8 mouse cellular contexts compared by ENCODE assay signal in the genomic region with DNA sequence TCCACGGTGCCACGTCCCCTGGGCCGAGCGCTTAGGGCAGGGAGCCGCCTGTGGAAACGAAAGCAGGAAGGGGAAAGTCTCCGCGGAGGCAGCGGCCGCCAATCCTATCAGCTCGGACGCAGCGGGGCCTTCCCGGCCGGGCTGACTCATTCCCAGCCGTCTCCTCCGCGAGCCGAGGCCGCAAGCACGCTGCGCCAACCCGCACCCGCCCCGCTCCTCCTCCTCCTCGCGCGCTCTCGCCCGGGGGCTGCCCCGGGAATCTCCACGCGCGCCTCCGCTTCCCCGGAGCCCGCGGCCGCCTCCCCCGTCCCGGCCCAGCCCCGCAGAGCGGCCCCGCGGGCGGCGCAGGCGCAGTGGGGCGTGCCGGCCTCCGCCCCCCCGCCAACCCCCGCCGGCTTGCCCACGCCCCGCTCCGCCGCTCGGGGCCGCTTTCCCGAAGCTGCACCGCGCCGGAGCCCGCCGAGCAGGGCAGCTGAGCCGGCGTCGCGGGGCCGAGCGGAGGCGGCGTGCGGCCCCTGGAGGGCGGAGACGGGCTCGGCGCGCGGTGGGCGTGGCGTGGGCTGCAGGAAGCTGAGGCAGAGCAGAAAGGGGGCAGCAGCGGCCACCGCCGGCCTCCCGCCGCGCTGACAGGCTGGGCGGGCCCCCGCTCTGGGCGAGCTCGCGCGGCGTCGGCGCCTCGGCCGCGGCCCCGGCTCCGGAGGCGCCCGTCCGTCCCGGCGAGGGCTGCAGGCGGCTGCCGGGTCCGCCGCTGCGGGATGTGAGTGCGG. TPM values are rescaled to one million over a fixed set of nuclear protein-coding genes. Genes with fewer than 3 reads are reported as not detected.
A peak's percentile ranks its signal among the peaks of the same experiment; 100 is the strongest.
DNase-seq lines count a peak whose midpoint lies in the region; ATAC-seq and TF ChIP-seq lines count a peak whose summit lies in the region.

Gene Jak2 (plus strand): TSS at position 638 of the 767 bp plus-strand sequence.

- POLR2A ChIA-PET in Patski (lab: Charles Lee) = interaction anchor here (0.6 to 1.1 kb wide), 2 partner anchors 9 to 38 kb away, joined by 3 read pairs; no protein-coding TSS in a partner anchor

- CTCF ChIA-PET in Patski (lab: Charles Lee) = interaction anchor here (1.1 to 1.8 kb wide), 3 partner anchors 94 to 187 kb away, joined by 3 to 5 read pairs (median 5); no protein-coding TSS in a partner anchor

- DNase-seq in Patski (ENCODE audit: low read depth, low spot score) = peak; percentile 35
- DNase-seq in cerebellum, postnatal 10 days = peak; percentile 91 to 95
- DNase-seq in frontal cortex, postnatal 10 days (ENCODE audit: low spot score in 2 of 2) = peak; percentile 84 to 89
- DNase-seq in hindbrain, embryonic 11.5 days (ENCODE audit: low spot score) = peak; percentile 93
- DNase-seq in layer of hippocampus, postnatal 36 days = peak; percentile 90
- DNase-seq in lung, postnatal 25 days (ENCODE audit: low spot score) = peak; percentile 95
- peak; percentile 83 for DNase-seq in retina, adult 2 months (ENCODE audit: low read depth, low spot score)
- DNase-seq in thymus, postnatal 25 days = peak; percentile 93

- in situ Hi-C loops in Patski (cut with MboI; ENCODE audit: low pct_unique_long_range_greater_than_20kb) = loop anchor here (5.0 kb wide), 3 partner anchors 101 to 184 kb away; no protein-coding TSS in a partner anchor

- H3K4me3 ChIP-seq in hindbrain, embryonic 11.5 days (ENCODE audit: low read depth, low read length) = peak within 1 kb of the TSS; percentile 87

- no peaks in the 10 kb centered on the region for H3K36me3 ChIP-seq in hindbrain, embryonic 11.5 days (ENCODE audit: control insufficient read depth, insufficient read depth, low read length)

- ATAC-seq in Patski = peak; percentile 95
- ATAC-seq in hindbrain, embryonic 11.5 days (ENCODE audit: low FRiP score) = peak; percentile 95

- TF ChIP-seq CTCF in Patski (IDR thresholded peaks at IDR 0.05) = peak; percentile 80

- no peaks in the 10 kb centered on the region; the same call in 1 of the 2 replicates for H3K4me1 ChIP-seq in hindbrain, embryonic 11.5 days (replicated peaks; ENCODE audit: control insufficient read depth, insufficient read depth, low read length)

- H3K27ac ChIP-seq in hindbrain, embryonic 11.5 days (ENCODE audit: low read depth, low read length) = peak within 1 kb of the TSS; percentile 97

- peak within 1 kb of the TSS; percentile 80 for H3K4me2 ChIP-seq in hindbrain, embryonic 11.5 days (replicated peaks; ENCODE audit: low read depth, low read length)

- WGBS in hindbrain, embryonic 11.5 days = under 1% methylated on average over 68 of the region's 114 CpGs

- no peaks in the 10 kb centered on the region for H3K27me3 ChIP-seq in Patski
- no peaks in the 10 kb centered on the region for H3K27me3 ChIP-seq in hindbrain, embryonic 11.5 days (ENCODE audit: control insufficient read depth, insufficient read depth, low read length)

- H3K9ac ChIP-seq in hindbrain, embryonic 11.5 days (ENCODE audit: low read depth, low read length) = peak within 1 kb of the TSS; percentile 89

- no peaks in the 10 kb centered on the region for H3K9me3 ChIP-seq in hindbrain, embryonic 11.5 days (ENCODE audit: control insufficient read depth, low read length)

RNA-seq across cellular contexts. Expression of gene Jak2, which starts in this region (rescaled TPM):
- polyA plus RNA-seq in Patski (2021) = 32.4 TPM
- 12.4 and 15.0 TPM in 2 replicates for polyA plus RNA-seq in hindbrain, embryonic 11.5 days (2014; fragmentation: Nextera tagmentation; extraction: Ambion mirVana)
- 10 to 100 TPM; 27.2 to 31.4 TPM for total RNA-seq in layer of hippocampus, postnatal 36 days (2021)

Comparison
In these comparisons a context has a peak if more than half of its experiments do, and no peak if none do; other contexts are left out.
1. Peak in every context shown above with its lines: DNase-seq, ATAC-seq, H3K4me3 ChIP-seq and H3K27ac ChIP-seq.
2. DNase-seq: peak in every context shown above with its lines; median percentile 95 in lung, postnatal 25 days; 93 in cerebellum, postnatal 10 days; 93 in hindbrain, embryonic 11.5 days; 93 in thymus, postnatal 25 days; 90 in layer of hippocampus, postnatal 36 days; 86 in frontal cortex, postnatal 10 days; 83 in retina, adult 2 months; 35 in Patski.